Mouse (Mus musculus) liver, embryonic 13.5 days (tissue): ENCODE measurements around the gene Hsf5. TPM values are rescaled to one million over a fixed set of nuclear protein-coding genes. Genes with fewer than 3 reads are reported as not detected.

Experiments used
- ATAC-seq: fragments of 200-750 bp; cut with Nextera tagmentation; 2 replicates; pipeline ENCODE4 v1.8.0; 2017; ENCODE audit warnings: low read depth, mild to moderate bottlenecking, moderate number of reproducible peaks, moderate library complexity
- DNase-seq: peaks from one replicate; pipeline ENCODE4 v3.0.0; 2022
- H3K27ac ChIP-seq: fragments of 300-500 bp; sonication (generic); 2 replicates; pipeline ENCODE4 v1.5.1; 2015; ENCODE audit warnings: moderate library complexity, mild to moderate bottlenecking, inconsistent platforms
- H3K27me3 ChIP-seq: fragments of 300-500 bp; sonication (generic); 2 replicates; pipeline ENCODE4 v1.6.1; 2015; ENCODE audit warnings: mild to moderate bottlenecking, inconsistent platforms
- H3K36me3 ChIP-seq: fragments of 300-500 bp; sonication (generic); 2 replicates; pipeline ENCODE4 v1.6.1; 2015; ENCODE audit warnings: mild to moderate bottlenecking, inconsistent platforms
- H3K4me1 ChIP-seq: fragments of 300-500 bp; sonication (generic); replicated peaks from 2 replicates; pipeline ENCODE4 v1.6.1; 2015; ENCODE audit warnings: inconsistent platforms
- H3K4me2 ChIP-seq: fragments of 300-500 bp; sonication (generic); 2 replicates; pipeline ENCODE4 v1.6.1; 2015; ENCODE audit warnings: inconsistent platforms, mild to moderate bottlenecking, moderate library complexity
- H3K4me3 ChIP-seq: fragments of 300-500 bp; sonication (generic); replicated peaks from 2 replicates; pipeline ENCODE4 v1.5.1; 2015; ENCODE audit warnings: mild to moderate bottlenecking, inconsistent platforms
- H3K9ac ChIP-seq: fragments of 300-500 bp; sonication (generic); 2 replicates; pipeline ENCODE4 v1.6.1; 2015; ENCODE audit warnings: mild to moderate bottlenecking, inconsistent platforms
- H3K9me3 ChIP-seq: fragments of 300-500 bp; sonication (generic); replicated peaks from 2 replicates; pipeline ENCODE4 v1.6.1; 2016; ENCODE audit warnings: inconsistent platforms
- WGBS: fragments of 180-500 bp; shearing (Covaris S2); methylation state at CpG from one replicate; pipeline ENCODE4 v1.1.7; 2015; ENCODE audit not compliant: insufficient replicate concordance; 5-methylcytosine and 5-hydroxymethylcytosine counted together
- polyA plus RNA-seq: library from polyadenylated mRNA; unstranded; fragments of >200 nt; fragmentation: Nextera tagmentation; extraction: Ambion mirVana; gene quantifications from 2 replicates; pipeline ENCODE4 v1.2.1, GENCODE M21; 2015

Hsf5 gene
- polyA plus RNA-seq, 1 experiment from 2014 or later, result 0.03 TPM

DNA sequence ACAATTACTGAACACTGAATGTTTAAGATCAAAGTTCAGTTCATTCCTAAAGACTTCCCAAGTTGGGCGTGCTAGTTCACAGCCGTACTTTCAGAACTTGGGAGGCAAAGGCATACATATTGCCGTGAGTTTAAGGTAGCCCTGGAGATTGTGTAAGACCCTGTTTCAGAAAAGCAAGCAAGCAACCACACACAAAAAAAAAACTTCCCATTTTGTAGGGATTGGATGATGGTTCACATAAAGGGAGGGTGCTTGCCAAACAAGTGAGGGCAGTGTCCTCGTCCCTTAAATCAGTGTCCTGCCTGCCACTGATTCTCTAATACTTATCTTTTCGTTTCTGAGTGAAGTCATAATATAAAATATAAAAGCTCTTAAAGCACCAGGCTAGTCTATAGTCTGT is 37.7 kb downstream of the Hsf5 start:
- H3K4me1 ChIP-seq, result no peaks in the 10 kb centered on the region
- no peaks in the 10 kb centered on the region for H3K36me3 ChIP-seq
- H3K4me3 ChIP-seq, result no peak overlapping the region
- 51% methylated on average over 5 of the region's 5 CpGs for WGBS
- no peak for DNase-seq
- H3K4me2 ChIP-seq, result no peak overlapping the region
- H3K9me3 ChIP-seq, result no peaks in the 10 kb centered on the region
- ATAC-seq, result no peak
- H3K27ac ChIP-seq, result no peak overlapping the region
- no peaks in the 10 kb centered on the region; the same call in 1 of the 2 replicates for H3K27me3 ChIP-seq
- no peak overlapping the region for H3K9ac ChIP-seq

DNA sequence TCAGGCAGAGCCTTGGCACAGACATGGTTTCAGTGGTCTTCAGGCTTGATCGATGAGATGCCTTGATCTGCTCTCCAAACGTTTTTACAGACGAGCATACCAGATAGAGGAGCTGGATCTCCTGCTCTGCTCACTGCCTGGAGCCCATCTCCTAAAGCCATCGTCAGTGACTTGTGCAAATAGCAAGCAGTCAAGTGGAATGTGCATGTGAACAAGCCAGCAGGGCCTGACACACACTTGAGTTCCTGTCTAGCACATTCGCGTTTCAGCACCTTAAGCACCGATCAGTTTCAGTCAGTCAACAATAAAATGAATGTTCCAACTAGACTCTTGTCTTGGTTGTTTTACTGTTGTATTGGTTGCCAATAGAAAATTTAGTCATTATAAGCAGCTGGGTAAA is 42.3 kb downstream of the Hsf5 start:
- Histone ChIP-seq H3K9ac (no peak overlapping the region), H3K9me3 (no peaks in the 10 kb centered on the region), H3K4me2 (no peak overlapping the region), H3K4me3 (no peak overlapping the region), H3K4me1 (peaks cover 8% of the 10 kb centered on the region), H3K27ac (no peak overlapping the region), H3K27me3 (no peaks in the 10 kb centered on the region; the same call in 1 of the 2 replicates), H3K36me3 (no peaks in the 10 kb centered on the region)
- WGBS, result 55% methylated on average over 7 of the region's 7 CpGs
- ATAC-seq (no peak), DNase-seq (no peak)

DNA sequence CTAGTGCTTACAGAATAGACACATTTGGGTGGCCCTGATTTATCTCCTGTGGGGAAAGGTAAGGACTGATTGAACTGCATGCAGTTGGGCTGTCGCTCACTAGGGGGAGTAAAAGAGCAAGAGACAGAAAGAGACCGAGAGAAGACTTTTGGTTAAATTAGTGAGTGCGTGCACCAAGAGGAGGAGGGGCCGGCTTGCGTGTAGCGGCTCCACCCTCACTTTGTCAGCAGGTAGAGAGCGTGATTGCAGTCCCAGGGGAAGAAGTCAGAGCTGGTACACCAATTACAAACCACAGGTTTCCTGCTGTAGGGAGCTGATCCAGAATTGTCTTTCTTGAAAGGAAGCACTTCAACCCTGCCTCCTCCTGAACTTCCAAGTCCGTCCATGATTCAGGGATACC is 45.4 kb downstream of the Hsf5 start, which contains the start of gene Rnf43:
TSS of gene Rnf43 (plus strand) at position 316 of the 400 bp plus-strand sequence.
- Histone ChIP-seq H3K36me3 (no peaks in the 10 kb centered on the region), H3K4me1 (peaks cover 8% of the 10 kb centered on the region), H3K4me2 (peak within 1 kb of the TSS; percentile 56), H3K9me3 (no peaks in the 10 kb centered on the region), H3K4me3 (peak within 1 kb of the TSS; percentile 51), H3K9ac (peak within 1 kb of the TSS; percentile 53), H3K27me3 (no peaks in the 10 kb centered on the region; the same call in 1 of the 2 replicates), H3K27ac (no peak within 1 kb of the TSS)
- WGBS, result under 1% methylated on average over 8 of the region's 8 CpGs
- peak; percentile 90 for ATAC-seq
- peak; percentile 78 for DNase-seq

DNA sequence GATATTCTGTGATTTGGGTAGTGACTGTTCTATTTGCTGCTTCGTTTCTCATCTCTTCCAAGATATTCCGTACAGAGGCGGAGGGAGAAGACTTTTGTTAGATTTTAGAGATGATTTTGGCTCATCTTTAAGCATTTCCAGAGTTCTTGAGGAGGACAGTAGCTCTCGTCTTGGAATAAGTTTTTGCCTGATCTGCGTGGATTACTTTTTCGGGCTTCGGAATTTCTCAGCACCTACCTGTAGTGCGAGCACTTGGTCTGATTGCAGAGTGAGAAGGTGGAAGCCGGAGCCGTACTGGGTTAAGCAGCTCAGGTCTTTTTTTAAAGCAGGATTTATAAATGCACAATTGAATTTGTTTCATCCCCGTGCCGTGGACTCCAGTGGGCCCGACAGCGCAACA is 45.9 kb downstream of the Hsf5 start:
- Histone ChIP-seq H3K36me3 (no peaks in the 10 kb centered on the region), H3K4me2 (peak overlapping the region; percentile 56), H3K9ac (peak overlapping the region; percentile 53), H3K9me3 (no peaks in the 10 kb centered on the region), H3K4me3 (peak overlapping the region; percentile 51), H3K27me3 (no peaks in the 10 kb centered on the region; the same call in 1 of the 2 replicates), H3K27ac (no peak overlapping the region), H3K4me1 (peaks cover 12% of the 10 kb centered on the region)
- ATAC-seq, result no peak
- no peak for DNase-seq
- 21% methylated on average over 14 of the region's 14 CpGs for WGBS

DNA sequence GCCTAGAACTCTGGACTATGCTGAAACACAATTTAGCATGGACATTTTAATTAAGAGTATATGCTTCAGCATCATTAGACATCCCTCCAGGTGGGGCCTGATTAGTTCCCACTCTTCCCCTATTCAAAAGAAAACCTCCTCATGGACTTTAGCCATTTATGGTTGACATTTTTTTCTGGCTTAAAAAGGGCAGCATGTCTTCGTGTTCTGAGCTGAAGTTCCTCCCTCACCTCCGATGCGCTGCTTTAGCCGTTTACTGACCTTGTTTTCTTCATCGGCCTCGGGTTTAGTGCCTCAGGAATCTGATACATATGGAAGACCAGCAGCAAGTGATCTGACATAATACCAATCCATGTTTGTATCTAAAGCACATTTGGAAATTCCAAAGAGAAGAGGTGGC is 47.0 kb downstream of the Hsf5 start:
- peak overlapping the region; percentile 35 for H3K4me2 ChIP-seq
- ATAC-seq, result no peak
- no peaks in the 10 kb centered on the region; the same call in 1 of the 2 replicates for H3K27me3 ChIP-seq
- no peak overlapping the region for H3K27ac ChIP-seq
- 76% methylated on average over 6 of the region's 6 CpGs for WGBS
- peak overlapping the region; percentile 51 for H3K4me3 ChIP-seq
- H3K4me1 ChIP-seq, result peaks cover 18% of the 10 kb centered on the region
- peak overlapping the region; percentile 42; the same call in 1 of the 2 replicates for H3K9ac ChIP-seq
- H3K36me3 ChIP-seq, result no peaks in the 10 kb centered on the region
- no peaks in the 10 kb centered on the region for H3K9me3 ChIP-seq
- no peak for DNase-seq

DNA sequence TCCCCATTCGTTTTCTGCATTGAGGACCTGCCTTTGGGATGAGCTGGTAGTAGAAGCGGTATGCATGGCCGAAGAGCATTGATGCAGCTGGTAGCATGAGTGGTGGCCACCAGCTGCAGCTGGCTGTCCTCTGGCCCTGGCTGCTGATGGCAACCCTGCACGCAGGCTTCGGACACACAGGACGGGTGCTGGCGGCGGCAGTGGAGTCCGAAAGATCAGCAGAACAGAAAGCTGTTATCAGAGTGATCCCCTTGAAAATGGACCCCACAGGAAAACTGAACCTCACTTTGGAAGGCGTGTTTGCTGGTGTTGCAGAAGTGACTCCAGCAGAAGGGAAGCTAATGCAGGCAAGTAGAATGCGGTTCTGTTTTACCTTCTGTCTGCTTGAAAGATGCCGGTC is 47.6 kb downstream of the Hsf5 start:
- Histone ChIP-seq H3K27ac (no peak overlapping the region), H3K9ac (peak overlapping the region; percentile 42), H3K4me2 (peak overlapping the region; percentile 35), H3K27me3 (no peaks in the 10 kb centered on the region; the same call in 1 of the 2 replicates), H3K4me3 (peak overlapping the region; percentile 51), H3K4me1 (peaks cover 18% of the 10 kb centered on the region), H3K9me3 (no peaks in the 10 kb centered on the region), H3K36me3 (no peaks in the 10 kb centered on the region)
- WGBS, result 69% methylated on average over 12 of the region's 12 CpGs
- no peak for ATAC-seq
- no peak for DNase-seq

DNA sequence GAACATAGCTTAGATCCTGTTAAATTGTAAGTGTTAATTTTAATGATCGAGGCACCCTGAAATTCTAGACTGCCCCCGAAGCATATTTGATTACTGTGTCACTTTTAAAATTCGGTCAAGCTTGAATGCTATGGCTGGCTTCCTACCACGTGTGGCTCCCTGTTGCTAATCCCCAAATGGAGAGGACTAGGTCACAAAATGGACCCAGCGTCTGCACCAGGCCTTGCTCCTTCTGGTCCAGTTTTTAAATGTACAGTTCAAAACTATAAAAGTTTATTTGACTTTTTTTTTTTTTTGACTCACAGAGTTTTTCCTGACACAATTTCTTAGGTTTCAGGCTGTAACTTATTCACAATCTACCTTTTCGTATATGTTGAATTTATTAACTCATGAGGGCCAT is 48.3 kb downstream of the Hsf5 start:
- H3K36me3 ChIP-seq, result no peaks in the 10 kb centered on the region
- peak overlapping the region; percentile 20 for H3K4me3 ChIP-seq
- H3K4me1 ChIP-seq, result peaks cover 18% of the 10 kb centered on the region
- no peaks in the 10 kb centered on the region for H3K9me3 ChIP-seq
- DNase-seq (no peak), ATAC-seq (no peak)
- 69% methylated on average over 6 of the region's 6 CpGs for WGBS
- H3K9ac ChIP-seq, result no peak overlapping the region
- peak overlapping the region; percentile 25; the same call in 1 of the 2 replicates for H3K4me2 ChIP-seq
- H3K27ac ChIP-seq, result no peak overlapping the region
- no peaks in the 10 kb centered on the region for H3K27me3 ChIP-seq

DNA sequence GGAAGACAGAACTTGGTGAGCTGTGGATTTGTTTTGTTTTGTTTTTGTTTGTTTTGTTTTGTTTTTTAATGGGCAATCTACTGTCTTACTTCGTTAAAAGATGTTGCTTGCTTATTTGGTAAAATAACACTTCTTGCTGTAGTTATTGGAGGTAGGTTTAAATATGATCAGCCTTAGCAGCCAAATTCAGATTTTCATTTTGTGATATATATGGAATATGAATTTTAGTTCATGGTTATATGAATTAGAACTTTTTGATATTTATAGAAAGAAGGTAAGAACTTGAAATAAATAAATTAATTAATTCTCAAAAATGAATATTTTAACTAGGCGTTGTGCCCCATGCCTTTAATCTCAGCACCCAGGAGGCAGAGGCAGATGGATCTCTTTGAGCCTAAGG is 48.7 kb downstream of the Hsf5 start:
- Histone ChIP-seq H3K9ac (0 out of 2 replicates have a peak overlapping the region, but pooled peaks have one; percentile 49), H3K4me2 (peak overlapping the region; percentile 49; the same call in 1 of the 2 replicates), H3K27ac (no peak overlapping the region), H3K9me3 (no peaks in the 10 kb centered on the region), H3K4me1 (peaks cover 18% of the 10 kb centered on the region), H3K27me3 (no peaks in the 10 kb centered on the region), H3K4me3 (peak overlapping the region; percentile 43), H3K36me3 (no peaks in the 10 kb centered on the region)
- WGBS, result 60% methylated on average over 2 of the region's 2 CpGs
- no peak for DNase-seq
- no peak for ATAC-seq

DNA sequence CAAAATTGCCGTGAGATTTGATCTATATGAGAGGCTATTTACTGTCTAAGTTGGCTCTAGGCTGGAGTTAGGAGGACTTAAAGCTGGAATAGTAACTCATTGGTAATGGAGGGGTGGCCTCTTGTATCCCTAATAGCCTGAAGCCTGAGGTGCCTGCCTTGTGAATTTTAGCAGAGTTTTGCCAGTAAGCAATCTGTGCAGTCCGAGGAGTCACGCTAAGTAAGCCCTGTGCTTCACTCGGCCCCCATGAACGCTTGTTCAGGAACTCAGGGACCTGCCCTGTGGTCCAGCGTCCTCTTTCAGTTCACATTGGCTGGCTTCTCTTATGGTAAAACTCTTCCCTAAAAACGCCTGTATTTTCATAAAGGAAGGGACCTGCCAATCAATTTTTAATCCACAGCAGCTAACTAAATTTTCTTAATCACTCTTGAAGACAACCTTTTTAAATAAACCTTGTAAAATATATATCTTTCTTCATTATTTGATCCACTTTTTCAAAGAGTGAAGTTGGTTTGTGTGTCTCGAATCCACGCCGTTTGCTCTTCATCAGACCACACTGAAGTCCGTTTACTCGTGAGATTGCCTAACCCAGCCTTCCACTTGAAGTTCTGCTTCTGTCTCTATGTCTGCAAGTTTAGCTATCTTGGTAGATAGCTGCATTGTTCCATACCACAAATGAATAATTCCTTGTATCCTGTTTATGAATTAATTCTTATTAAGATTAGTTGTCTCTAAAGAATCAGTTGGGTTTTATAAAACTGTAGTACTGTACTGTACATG is 49.5 kb downstream of the Hsf5 start:
- 52% methylated on average over 12 of the region's 12 CpGs for WGBS
- H3K4me3 ChIP-seq, result peak overlapping the region; percentile 43
- peaks cover 18% of the 10 kb centered on the region for H3K4me1 ChIP-seq
- ATAC-seq, result no peak
- H3K9ac ChIP-seq, result peak overlapping the region; percentile 49
- DNase-seq, result no peak
- no peaks in the 10 kb centered on the region for H3K36me3 ChIP-seq
- H3K27ac ChIP-seq, result peak overlapping the region; percentile 58
- peak overlapping the region; percentile 49 for H3K4me2 ChIP-seq
- no peaks in the 10 kb centered on the region for H3K9me3 ChIP-seq
- H3K27me3 ChIP-seq, result no peaks in the 10 kb centered on the region

DNA sequence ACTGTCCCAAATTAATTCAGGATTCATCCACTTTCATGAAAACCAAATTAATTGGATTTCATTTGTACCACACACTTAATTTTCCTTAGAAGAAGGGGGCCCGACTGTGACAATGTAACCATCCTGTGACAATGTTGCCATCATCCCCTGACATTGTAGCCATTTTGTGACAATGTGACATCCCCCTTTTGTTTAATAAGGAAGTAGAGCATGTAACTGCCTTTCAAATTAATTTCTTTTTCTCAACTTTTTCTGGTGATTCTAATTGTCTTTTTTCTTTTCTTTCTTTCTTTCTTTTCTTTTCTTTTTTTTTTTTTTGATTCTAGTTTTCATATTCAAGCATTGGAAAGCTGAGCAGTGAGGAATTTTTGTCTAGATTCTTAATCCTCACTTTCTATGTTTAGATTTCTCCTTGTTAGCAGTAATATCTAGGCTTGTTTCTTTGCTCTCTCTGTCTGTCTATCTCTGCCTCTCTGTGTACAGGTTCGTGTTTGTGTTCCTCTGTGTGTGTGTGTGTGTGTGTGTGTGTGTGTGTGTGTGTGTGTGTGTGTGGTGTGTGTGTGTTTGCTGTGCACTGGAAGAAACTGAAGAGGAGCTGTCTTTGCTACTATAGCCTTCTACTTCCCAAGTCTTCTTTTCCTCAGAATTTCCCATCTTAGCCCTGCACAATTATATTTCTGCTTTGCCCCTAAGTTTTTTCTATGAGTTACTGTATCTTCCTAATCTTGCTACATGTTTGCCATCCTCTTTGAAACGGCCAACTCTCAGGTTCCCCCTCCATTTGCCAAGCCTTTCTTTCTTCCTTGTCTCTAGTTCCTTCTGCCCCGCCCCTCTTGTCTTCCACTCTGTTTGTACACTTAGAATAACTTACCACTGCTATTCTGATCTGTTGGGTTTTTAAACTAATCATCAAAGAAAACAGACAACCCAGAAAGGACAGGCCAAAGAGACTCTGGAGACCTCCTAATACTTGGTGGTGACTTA is 50.4 kb downstream of the Hsf5 start:
- WGBS, result 35% methylated on average over 4 of the region's 4 CpGs
- no peak overlapping the region for H3K4me3 ChIP-seq
- ATAC-seq (no peak), DNase-seq (no peak)
- H3K36me3 ChIP-seq, result no peaks in the 10 kb centered on the region
- no peak overlapping the region for H3K27ac ChIP-seq
- H3K27me3 ChIP-seq, result no peaks in the 10 kb centered on the region
- no peaks in the 10 kb centered on the region for H3K9me3 ChIP-seq
- H3K4me2 ChIP-seq, result no peak overlapping the region
- peaks cover 18% of the 10 kb centered on the region for H3K4me1 ChIP-seq
- no peak overlapping the region for H3K9ac ChIP-seq

DNA sequence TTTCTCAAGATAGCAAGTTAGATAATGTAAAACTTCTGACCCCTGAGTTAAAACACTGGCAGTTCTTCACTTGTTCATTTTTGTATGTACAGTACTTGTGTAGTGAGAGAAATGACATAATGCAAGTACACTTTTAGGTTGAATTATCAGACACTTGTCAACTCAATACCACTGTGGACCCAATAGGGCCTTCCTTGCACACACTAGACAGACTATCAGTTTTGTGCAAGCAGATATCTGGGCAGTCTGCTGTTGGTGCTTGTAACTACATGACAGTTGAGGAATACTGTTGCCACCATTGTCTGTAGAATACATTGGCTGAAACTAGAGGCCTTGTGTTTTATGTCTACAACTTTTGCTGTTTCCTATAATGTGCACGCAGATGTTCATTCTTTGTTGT is 56.3 kb downstream of the Hsf5 start:
- no peak overlapping the region for H3K9ac ChIP-seq
- H3K27me3 ChIP-seq, result no peaks in the 10 kb centered on the region
- no peaks in the 10 kb centered on the region for H3K9me3 ChIP-seq
- DNase-seq (no peak), ATAC-seq (peak; percentile 61; the same call in 1 of the 2 replicates)
- 0 out of 2 replicates have a peak, but pooled peaks cover 2% of the 10 kb centered on the region for H3K36me3 ChIP-seq
- WGBS, result 79% methylated on average over 1 of the region's 1 CpGs
- no peak overlapping the region for H3K4me2 ChIP-seq
- H3K4me3 ChIP-seq, result no peak overlapping the region
- no peak overlapping the region for H3K27ac ChIP-seq
- H3K4me1 ChIP-seq, result peaks cover 9% of the 10 kb centered on the region
